Mouse (Mus musculus) heart, embryonic 10.5 days (tissue): Measurements from ENCODE around the gene Cdc42ep2. TPM values are rescaled to one million over a fixed set of nuclear protein-coding genes. Genes with fewer than 3 reads are reported as not detected.
A peak's percentile ranks its signal among the peaks of the same experiment; 100 is the strongest.

Experiments
- DNase-seq: peaks from one replicate; pipeline ENCODE4 v3.0.0-alpha.2; 2017; ENCODE audit warnings: low spot score
- H3K27ac ChIP-seq: fragments of 300-500 bp; sonication (generic); 2 replicates; pipeline ENCODE4 v1.5.1; 2016; ENCODE audit warnings: mild to moderate bottlenecking
- H3K27me3 ChIP-seq: fragments of 300-500 bp; sonication (generic); 2 replicates; pipeline ENCODE4 v1.6.1; 2016; ENCODE audit warnings: mild to moderate bottlenecking; ENCODE audit not compliant: poor library complexity, insufficient read depth, severe bottlenecking
- H3K36me3 ChIP-seq: fragments of 300-500 bp; sonication (generic); 2 replicates; pipeline ENCODE4 v1.6.1; 2016; ENCODE audit warnings: mild to moderate bottlenecking, moderate library complexity
- H3K4me1 ChIP-seq: fragments of 300-500 bp; sonication (generic); 2 replicates; pipeline ENCODE4 v1.6.1; 2016; ENCODE audit warnings: mild to moderate bottlenecking
- H3K4me3 ChIP-seq: fragments of 300-500 bp; sonication (generic); 2 replicates; pipeline ENCODE4 v1.5.1; 2016; ENCODE audit warnings: mild to moderate bottlenecking, moderate library complexity
- H3K9me3 ChIP-seq: fragments of 300-500 bp; sonication (generic); 2 replicates; pipeline ENCODE4 v1.6.1; 2016; ENCODE audit warnings: mild to moderate bottlenecking, moderate library complexity
- WGBS: fragments of 180-500 bp; shearing (Covaris S2); methylation state at CpG from one replicate; pipeline ENCODE4 v1.1.7; 2016; 5-methylcytosine and 5-hydroxymethylcytosine counted together
- polyA plus RNA-seq: library from polyadenylated mRNA; unstranded; fragments of >200 nt; fragmentation: Nextera tagmentation; extraction: Ambion mirVana; gene quantifications from 2 replicates; pipeline ENCODE4 v1.2.1, GENCODE M21; 2016

The Cdc42ep2 gene
- polyA plus RNA-seq, 1 experiment from 2014 or later: 5.9 TPM

DNA sequence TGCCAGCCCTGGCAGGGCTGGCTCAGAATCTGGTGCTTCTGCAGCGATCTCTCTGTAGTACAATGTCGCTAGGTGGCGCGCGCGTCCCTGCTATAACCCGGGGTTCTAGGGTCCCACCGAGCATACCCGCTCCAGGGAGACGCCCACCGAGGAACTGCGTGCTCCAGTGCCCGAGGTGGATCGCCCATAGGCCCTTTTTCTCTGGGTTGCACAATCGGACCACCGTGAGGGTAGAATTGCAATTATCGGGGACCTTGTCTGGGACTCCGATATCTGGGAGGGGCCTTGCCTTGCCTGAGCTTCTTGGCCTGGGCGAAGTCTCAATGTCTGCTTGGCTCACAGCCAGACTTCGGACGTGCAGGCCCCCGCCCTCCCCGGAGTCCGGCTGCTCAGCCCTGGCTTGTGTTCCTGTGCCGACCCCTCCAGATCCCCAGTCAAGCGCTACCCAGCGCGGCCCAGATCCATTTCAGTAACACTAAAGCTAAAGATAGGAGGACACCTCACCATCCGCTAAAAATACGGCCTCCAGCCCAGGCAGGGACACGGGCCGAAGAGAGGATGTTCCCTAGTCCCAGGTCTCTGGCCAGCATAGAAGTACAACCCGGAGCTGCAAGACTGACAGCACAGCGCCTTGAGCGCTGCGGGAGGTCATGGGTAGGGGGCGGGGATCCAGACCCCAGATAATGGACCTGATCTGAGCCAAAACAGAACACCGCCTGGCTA lies 465 bp downstream of the Cdc42ep2 start:
- DNase-seq: peak; percentile 95
- under 1% methylated on average over 38 of the region's 38 CpGs for WGBS
- H3K27me3 ChIP-seq: peaks cover 9% of the 10 kb centered on the region; the same call in 1 of the 2 replicates
- H3K27ac ChIP-seq: peak overlapping the region; percentile 83
- no peaks in the 10 kb centered on the region for H3K36me3 ChIP-seq
- peaks cover 58% of the 10 kb centered on the region for H3K4me1 ChIP-seq
- peak overlapping the region; percentile 65 for H3K4me3 ChIP-seq
- no peaks in the 10 kb centered on the region for H3K9me3 ChIP-seq

DNA sequence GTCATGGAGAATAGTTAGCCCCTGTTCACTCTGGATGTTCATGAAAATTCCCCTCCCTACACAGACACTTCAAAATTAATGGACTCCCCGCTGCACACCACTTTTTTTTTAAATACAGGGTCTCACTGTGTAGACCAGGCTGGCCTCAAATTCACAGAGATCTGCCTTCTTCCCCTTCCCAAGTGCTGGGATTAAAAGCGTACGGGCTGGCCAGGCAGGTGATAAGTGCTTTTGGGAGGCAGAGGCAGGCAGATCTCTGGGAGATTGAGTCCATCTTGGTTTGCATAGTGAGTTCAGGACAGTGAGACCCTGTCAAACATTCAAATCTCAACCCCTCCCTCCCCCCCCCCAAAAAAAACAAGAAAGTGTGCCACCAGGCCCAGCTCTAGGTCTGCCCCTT lies 1.7 kb downstream of the Cdc42ep2 start:
- Histone ChIP-seq H3K27me3 (peaks cover 9% of the 10 kb centered on the region; the same call in 1 of the 2 replicates), H3K4me1 (peaks cover 50% of the 10 kb centered on the region), H3K4me3 (no peak overlapping the region), H3K36me3 (peaks cover 4% of the 10 kb centered on the region), H3K9me3 (no peaks in the 10 kb centered on the region), H3K27ac (no peak overlapping the region)
- 84% methylated on average over 3 of the region's 3 CpGs for WGBS
- no peak for DNase-seq

DNA sequence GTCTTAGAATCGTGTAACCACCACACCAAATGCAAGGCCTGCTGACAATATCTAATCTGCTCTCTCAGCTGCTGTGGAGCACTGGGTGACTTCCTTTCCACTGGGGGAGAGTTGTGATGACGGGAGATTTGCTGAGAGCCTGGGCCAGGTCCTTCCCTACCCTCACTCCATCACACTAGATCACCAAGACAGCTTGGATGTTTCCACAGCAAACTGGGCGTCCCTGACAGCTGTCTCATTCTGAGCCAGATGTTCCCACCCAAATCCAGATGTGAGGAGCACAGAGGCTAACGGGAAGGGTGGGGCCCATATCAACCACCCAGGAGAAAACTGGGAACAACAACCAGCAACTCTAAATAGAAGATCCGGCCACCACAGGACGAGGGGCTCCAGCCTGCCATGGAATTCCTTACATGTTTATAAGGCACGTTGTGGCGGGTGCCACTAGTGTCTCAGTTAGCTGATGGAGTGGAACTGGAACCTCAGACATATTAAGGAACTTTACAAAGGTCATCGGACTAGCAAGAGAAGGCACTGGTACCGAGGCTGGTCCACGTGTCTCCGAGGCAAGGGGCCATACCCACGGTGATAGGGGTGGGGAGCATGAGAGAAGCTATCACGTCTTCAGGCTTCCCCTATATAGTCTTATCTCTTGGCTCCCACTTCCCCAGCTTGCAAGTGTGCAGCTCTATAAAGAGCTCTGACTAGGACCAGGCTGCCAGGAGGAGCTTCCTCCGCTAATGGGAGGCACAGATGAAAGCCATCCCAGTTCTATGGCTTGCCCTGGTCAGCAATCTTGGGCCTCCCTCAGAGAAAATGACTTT lies 2.3 kb downstream of the Cdc42ep2 start:
- H3K27ac ChIP-seq: peak overlapping the region; percentile 12; the same call in 1 of the 2 replicates
- H3K4me3 ChIP-seq: peak overlapping the region; percentile 36
- DNase-seq: no peak
- H3K36me3 ChIP-seq: peaks cover 10% of the 10 kb centered on the region
- peaks cover 9% of the 10 kb centered on the region; the same call in 1 of the 2 replicates for H3K27me3 ChIP-seq
- peaks cover 49% of the 10 kb centered on the region for H3K4me1 ChIP-seq
- WGBS: 49% methylated on average over 15 of the region's 15 CpGs
- no peaks in the 10 kb centered on the region for H3K9me3 ChIP-seq

DNA sequence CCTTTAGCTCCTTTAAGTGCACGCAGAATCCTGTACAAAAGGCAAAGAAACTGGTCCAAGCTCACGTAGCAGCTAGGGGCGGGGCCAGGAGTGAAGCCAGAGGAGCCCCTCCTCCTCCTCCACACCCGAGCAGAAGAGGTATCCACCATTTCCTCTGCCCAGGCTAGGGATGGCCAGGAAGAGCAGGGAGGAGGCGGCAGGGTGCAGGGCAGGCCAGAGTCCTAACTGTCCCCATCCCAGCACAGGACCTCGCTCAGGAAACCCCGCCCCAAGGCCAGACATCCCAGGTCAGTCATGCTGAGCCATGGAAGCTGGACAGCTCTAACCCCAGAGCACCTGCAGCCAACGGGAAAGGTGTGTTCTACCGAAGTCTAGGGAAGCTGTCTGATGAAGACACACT lies 2.9 kb downstream of the Cdc42ep2 start:
- WGBS: 15% methylated on average over 9 of the region's 9 CpGs
- H3K4me1 ChIP-seq: peaks cover 44% of the 10 kb centered on the region
- DNase-seq: no peak
- peaks cover 16% of the 10 kb centered on the region for H3K36me3 ChIP-seq
- H3K4me3 ChIP-seq: peak overlapping the region; percentile 12
- peaks cover 9% of the 10 kb centered on the region; the same call in 1 of the 2 replicates for H3K27me3 ChIP-seq
- peak overlapping the region; percentile 12; the same call in 1 of the 2 replicates for H3K27ac ChIP-seq
- no peaks in the 10 kb centered on the region for H3K9me3 ChIP-seq

DNA sequence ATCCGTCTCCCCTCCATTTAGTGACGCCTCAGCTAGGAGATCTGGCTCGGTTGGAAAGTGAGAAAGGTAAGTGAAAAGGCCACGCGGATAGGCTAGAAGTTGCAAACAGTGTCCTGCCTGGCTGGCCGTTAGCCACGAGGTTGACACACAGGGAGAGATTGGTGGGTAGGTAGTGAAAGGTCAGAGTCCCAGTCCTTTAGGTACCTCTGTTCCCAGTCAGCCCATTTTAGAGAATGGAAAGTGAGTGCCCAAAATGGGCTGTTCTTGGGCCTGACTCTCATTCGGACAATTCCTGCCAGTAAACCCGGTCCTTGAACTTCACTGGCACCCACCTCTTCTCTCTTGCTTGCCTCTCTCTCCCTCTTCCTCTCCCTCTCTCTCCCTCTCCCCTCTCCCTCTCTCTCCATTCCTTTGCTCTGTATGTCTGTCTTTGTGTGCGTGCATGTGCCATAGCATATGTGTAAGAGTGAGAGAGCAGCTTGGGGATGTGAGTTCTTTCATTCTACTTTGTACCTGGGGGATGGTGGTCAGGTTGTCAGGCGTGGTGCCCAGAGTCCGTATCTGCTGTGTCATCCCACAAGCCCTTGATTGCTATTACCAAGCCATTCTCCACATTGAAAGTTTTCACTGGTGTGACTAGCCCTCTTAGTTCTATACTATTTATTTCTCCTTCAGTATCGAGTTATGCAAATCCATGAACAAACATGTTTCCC lies 11.5 kb downstream of the Cdc42ep2 start, which contains the start of gene Dpf2:
TSS of gene Dpf2 (minus strand) at position 4 of the 713 bp plus-strand sequence.
- Histone ChIP-seq H3K27me3 (no peaks in the 10 kb centered on the region), H3K9me3 (no peaks in the 10 kb centered on the region), H3K4me3 (peak within 1 kb of the TSS; percentile 99), H3K4me1 (peaks cover 32% of the 10 kb centered on the region), H3K27ac (peak within 1 kb of the TSS; percentile 96), H3K36me3 (peaks cover 31% of the 10 kb centered on the region)
- no peak for DNase-seq
- 19% methylated on average over 13 of the region's 13 CpGs for WGBS

DNA sequence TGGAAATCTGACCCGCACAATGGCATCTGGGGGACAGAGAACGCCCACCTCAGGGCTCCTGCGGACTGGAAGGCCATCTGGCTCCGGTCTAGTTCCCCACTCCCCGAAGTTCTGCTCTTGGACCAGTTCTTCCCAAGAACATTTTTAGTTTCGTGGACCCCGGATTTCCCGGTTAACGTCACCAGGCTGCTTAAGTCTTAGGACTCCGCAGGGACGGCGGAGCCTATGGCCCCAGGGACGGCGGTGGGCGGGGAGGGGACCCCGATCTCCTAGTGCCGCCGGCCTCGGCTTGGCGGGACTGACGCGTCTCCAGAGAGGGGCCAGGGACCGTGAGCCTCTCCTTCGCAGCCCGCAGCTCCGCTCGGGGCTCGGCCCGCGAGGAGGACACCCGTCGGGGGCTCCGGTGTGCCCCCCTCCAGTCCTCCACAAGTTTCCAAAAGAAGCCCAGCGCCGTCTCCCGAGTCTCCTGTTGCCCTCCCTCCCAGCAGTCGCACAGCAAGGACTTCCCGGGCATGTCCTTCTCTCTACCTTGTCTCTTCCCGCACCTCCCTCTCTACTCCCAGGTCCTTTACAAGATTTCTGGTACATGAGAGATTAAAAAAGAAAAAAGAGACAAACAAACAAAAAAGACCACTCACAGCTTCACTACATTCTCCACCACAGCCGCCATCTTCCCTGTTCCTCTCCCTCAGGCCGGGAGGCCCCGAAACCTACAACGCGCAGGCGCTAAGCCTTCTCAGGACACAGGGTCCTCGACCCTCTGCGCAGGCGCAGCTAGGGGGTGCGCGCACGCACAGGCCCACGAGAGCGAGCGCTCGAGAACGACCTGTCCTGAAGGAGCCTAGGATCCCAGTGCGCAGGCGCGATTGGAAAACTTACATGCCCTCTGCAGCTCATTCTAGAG lies 12.3 kb downstream of the Cdc42ep2 start:
- H3K4me1 ChIP-seq: peaks cover 29% of the 10 kb centered on the region
- peak overlapping the region; percentile 99 for H3K4me3 ChIP-seq
- DNase-seq: peak; percentile 100
- H3K27ac ChIP-seq: peak overlapping the region; percentile 96
- under 1% methylated on average over 59 of the region's 59 CpGs for WGBS
- no peaks in the 10 kb centered on the region for H3K9me3 ChIP-seq
- peaks cover 27% of the 10 kb centered on the region for H3K36me3 ChIP-seq
- no peaks in the 10 kb centered on the region for H3K27me3 ChIP-seq

DNA sequence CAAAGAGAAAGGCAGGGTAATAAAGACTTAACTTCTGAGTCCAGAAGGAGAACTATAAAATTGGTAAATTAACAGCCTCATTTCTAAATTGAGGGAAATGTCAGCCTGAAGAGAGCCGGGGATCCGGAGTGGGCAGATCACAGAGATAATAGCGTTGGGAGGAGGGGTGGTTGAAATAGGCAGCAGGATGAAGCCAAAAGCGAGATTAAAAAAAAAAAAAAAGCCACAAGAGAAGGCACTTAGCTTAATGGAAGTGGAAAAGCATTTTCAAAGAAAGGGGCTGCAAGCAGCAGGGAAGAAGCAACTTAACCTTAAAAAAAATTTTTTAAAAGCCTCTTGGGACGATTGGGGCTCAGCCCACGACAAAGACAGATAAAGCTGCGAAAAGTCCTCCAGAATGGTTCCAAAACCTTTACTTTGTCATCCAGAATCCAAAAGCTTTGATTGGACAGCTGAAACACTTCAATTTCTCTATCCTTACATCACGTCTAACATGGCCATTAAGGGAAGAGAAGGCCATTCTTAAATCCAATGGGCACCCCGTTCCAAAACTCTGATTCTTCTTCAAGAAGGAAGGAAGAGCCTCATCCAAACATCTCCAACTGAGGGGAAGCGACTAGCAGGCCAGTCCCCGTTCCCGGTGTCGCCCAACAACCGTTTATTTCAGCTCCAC lies 13.1 kb downstream of the Cdc42ep2 start:
- Histone ChIP-seq H3K4me1 (peaks cover 29% of the 10 kb centered on the region), H3K27ac (peak overlapping the region; percentile 96)
- no peak for DNase-seq

DNA sequence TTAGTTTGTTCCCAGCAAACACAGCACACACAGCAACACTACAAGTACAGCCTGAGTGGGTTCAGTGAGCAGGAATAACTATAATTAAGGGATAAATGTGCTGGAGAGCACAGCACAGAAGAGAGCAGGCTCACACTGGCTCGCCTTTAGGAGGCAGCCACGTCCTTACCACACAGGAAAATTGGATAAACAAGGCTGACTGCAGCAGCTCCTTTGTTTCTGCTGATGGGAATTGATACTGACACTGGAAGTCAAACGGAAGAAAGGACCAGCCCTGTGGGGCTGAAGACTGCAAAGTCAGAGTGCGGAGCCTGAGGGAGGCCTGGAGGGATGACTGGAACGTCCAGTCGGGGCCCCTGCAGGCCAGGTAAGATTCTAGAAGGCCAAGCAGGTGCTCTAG lies 14.4 kb downstream of the Cdc42ep2 start:
- Histone ChIP-seq H3K4me1 (peaks cover 27% of the 10 kb centered on the region), H3K27ac (no peak overlapping the region), H3K9me3 (no peaks in the 10 kb centered on the region), H3K27me3 (no peaks in the 10 kb centered on the region), H3K36me3 (peaks cover 33% of the 10 kb centered on the region), H3K4me3 (peak overlapping the region; percentile 16; the same call in 1 of the 2 replicates)
- 60% methylated on average over 6 of the region's 6 CpGs for WGBS
- no peak for DNase-seq

More for the DNA sequence above, 13.1 kb downstream of the Cdc42ep2 start:
- Histone ChIP-seq H3K36me3 (peaks cover 29% of the 10 kb centered on the region), H3K4me3 (peak overlapping the region; percentile 99), H3K27me3 (no peaks in the 10 kb centered on the region), H3K9me3 (no peaks in the 10 kb centered on the region)
- 7% methylated on average over 14 of the region's 14 CpGs for WGBS

DNA sequence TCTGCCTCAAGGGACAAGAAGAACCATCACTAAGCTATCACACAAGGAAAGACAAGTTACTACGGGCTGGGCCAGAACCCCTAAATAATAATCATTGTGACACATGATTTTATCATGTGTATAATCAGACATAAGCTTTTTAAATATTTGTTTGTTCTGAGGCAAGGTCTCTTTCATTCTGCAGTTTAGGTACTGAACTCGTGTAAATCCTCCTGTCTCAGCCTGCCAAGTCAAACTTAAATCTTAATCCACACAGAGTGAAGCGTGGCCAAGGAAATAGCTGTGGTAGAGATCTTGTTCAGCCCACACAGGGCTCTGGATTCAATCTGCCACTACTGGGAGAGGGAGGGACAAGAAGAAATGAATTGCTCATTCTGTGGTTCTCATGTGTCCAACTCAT lies 17.3 kb downstream of the Cdc42ep2 start:
- Histone ChIP-seq H3K36me3 (peaks cover 58% of the 10 kb centered on the region), H3K4me3 (no peak overlapping the region), H3K27me3 (no peaks in the 10 kb centered on the region), H3K27ac (no peak overlapping the region), H3K9me3 (no peaks in the 10 kb centered on the region), H3K4me1 (peaks cover 20% of the 10 kb centered on the region)
- 92% methylated on average over 3 of the region's 3 CpGs for WGBS
- DNase-seq: no peak

DNA sequence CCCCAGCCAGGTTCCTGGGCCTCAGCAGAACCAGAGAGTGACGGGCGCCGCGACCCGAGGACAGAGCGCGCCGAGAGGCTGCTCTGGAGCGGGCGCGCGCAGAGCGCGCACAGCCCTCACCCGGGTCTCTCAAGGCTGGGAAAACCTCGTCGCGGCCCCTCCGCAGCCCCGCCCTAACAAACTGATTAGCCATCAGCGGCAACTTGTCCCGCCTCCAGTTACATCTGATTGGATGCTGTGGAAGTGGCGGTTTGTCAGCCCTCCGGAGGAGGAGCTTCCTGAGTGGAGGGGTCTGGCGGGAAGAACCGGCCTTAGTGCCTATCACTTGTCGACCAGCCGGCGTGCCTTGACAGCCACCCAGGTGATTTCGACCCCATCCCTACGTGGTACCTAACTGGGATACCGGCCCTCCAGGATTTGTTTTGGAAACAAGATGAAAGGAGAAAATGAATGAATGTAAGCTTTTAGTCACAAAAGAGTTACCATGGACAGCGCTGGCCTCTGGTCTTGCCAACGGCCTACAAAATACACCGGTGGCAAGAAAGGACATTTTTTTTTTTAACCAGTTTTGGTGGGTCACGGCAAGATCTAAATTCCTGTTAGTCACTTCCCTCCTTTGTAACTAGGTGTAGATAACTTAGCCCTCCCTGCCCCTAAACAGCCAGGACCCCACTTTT lies 30.5 kb downstream of the Cdc42ep2 start, which contains the start of gene Tigd3:
TSS of gene Tigd3 (minus strand) at position 148 of the 677 bp plus-strand sequence.
- peak within 1 kb of the TSS; percentile 95 for H3K27ac ChIP-seq
- 3% methylated on average over 36 of the region's 36 CpGs for WGBS

More for the DNA sequence above, 30.5 kb downstream of the Cdc42ep2 start, which contains the start of gene Tigd3:
- peak; percentile 98 for DNase-seq
- no peaks in the 10 kb centered on the region for H3K9me3 ChIP-seq
- peak within 1 kb of the TSS; percentile 79 for H3K4me3 ChIP-seq
- H3K36me3 ChIP-seq: peaks cover 46% of the 10 kb centered on the region
- H3K4me1 ChIP-seq: peaks cover 30% of the 10 kb centered on the region
- H3K27me3 ChIP-seq: no peaks in the 10 kb centered on the region
